Mouse (Mus musculus) adrenal gland, adult (tissue): ENCODE measurements around the gene Tnfrsf1b.
A peak's percentile ranks its signal among the peaks of the same experiment; 100 is the strongest.

Source experiments
- DNase-seq, 2 experiments: peaks; one replicate each; pipeline ENCODE4 v3.0.0; 2022 to 2023; ENCODE audit warnings: low spot score in 1 of 2; ENCODE audit not compliant: inconsistent age in 2 of 2

The Tnfrsf1b gene

DNA sequence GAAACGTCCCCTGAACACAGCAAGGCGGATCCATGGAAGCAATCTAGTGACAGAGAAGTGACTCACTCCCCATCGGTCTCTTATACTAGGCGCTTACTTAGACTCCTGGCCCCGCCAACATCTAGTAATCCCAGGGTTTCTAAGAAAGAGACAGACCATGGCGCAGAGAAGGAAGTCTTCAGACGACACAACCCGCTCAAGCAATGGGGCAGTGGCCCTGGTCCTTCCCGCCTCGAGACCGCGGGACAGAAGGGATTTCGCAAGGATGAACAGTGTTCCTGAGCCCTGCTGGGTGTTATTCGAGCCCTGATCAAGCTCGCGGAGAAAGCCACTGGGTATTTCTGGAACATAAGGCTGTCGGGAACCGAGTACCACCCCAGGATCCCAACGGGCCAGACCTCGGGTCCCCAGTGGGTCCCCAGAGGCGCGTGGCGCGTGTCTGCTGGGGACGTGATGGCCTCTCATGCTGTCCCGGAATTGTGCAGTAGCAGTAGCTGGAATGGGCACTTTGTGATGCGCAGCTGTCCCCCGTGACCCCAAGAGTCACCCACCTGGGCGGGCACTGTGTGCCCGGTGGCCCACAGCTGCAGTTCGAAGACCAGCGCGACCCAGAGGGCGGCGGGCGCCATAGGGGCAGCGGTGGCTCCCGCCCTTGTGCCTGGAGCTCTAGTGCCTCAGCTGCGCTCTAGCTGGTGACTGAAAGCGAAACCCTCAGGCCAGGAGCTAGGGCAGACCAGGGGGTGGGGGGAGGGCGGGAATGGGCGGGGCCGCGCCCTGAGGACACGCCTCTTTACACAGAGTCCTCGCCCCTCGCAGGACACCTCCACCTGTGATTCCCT lies at the start of gene Tnfrsf1b:
Gene Tnfrsf1b, minus strand, starts transcription at position 698 of the 839 bp plus-strand sequence.
- peak; percentile 73 to 86 for DNase-seq

DNA sequence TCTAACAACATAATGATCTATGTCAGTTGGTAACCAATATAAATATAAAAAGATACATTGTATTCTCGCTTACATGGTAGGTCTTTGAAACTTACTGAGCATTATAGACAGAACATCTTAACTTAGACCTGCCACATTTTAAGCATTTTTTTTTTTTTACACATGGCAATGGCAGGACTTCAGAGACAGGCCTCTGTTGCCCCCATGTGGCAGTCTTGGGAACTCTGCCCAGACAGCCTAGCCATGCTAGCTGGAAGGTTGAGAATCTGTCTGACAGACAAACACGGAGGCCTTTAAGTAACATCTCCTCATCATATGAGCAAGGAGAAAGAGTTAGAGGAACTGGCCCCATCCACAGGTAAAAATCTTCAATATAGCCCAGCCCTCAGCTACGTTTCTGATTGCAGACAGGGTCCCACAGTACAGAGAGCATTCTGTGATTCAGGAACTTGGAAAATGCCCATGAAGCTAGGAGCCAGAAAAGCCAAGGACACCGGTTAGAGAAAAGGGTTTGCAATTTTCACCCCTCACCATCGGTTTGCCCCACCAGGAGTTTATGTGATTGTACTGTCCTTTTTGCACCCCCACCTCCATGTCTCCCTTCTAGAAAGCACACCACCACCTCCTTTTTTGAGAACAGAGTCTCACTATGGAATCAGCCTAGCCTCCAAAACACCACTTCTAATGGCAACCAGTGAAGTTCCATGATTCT lies 49.1 kb upstream of the Tnfrsf1b start:
- peak; percentile 76 to 92 for DNase-seq

DNA sequence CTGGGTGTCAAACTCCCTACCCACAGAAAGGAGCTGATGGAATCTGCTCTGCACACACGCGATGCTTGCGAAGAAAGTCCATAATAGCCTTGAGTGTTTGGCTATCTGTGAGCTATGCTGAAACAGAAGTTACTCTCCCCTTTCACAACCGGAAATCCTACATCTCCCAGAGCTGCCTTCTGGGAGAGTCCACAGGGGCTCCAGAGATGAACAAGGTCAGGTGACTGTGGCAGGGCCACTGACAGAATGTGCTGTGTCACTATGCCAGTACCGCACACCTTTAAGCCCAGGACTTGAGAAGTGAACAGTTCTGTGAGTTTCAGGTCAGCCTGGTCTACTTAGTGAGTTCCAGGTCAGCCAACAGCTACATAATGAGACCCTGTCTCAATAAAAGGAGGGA lies 47.9 kb upstream of the Tnfrsf1b start:
- DNase-seq, result no peak

DNA sequence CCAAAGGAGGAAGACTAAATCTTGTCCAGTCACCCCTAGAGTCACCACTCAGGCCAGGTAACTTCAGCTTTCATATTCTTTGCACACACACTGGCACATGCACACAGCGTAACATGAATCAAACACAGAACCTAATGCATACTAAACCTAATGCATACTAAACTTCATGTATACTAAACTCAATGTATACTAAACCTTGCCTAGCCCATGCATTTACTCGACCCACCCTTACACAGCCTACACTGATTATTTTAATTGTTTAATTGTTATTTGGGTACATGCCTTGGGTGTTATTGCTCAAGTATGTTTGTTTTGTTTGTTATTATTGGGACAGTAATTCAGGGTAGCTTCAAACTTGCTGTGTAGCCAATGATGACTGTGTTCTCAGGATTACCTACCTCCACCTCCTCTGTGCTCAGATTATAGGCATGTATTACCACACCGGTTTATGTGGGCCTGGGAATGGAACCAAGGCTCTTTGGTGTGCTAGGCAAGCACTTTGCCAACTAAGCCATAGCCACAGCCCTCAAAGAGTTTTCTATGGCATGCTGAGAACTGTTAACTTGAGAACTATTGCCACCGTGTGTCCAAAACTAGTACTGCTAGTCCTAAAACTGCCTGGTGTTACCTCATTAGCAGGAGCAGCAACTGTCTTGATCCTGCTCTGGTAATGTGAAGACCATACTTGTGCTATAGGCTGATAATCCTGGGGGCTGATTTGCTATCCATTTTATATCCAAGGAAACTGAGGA lies 39.9 kb upstream of the Tnfrsf1b start:
- DNase-seq, result peak; percentile 64 to 93

DNA sequence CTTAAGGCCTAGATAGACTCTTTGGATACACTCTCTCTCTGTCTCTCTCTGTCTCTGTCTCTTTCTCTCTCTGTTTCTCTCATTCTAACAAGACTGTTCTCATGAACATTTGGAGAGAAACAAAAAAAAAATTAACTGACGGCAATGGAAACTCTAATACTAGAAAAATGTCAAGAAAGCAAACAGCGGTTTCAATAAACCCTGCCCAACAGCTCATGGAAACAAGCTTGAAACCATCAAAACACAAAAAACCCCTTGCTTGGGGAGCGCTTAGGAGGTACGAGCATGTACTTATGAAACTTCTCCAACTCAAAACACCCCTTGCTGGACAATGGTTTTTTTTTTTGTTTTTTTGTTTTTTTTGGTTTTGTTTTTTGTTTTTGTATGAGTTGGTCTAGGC lies 38.0 kb upstream of the Tnfrsf1b start:
- DNase-seq, result no peak

DNA sequence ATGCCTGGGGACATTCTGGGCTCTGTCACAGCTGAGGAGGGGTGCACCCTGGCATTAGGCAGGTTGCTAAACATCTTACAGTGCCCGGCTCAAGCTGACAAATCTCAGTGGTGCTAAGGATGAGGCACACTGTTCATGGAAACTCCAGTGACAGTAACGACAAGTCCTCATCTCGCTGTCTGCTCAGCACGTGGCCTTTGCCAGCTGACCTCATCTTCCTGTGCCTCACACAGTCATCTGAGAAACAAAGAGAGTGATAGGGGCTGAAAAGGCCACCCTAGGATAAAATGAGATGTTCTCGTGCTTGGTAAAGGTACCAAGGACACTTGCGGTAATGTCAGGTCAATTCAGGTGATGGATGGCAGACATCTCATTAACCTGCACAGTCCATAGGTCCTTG lies 36.8 kb upstream of the Tnfrsf1b start:
- DNase-seq, result peak; percentile 62 to 73

DNA sequence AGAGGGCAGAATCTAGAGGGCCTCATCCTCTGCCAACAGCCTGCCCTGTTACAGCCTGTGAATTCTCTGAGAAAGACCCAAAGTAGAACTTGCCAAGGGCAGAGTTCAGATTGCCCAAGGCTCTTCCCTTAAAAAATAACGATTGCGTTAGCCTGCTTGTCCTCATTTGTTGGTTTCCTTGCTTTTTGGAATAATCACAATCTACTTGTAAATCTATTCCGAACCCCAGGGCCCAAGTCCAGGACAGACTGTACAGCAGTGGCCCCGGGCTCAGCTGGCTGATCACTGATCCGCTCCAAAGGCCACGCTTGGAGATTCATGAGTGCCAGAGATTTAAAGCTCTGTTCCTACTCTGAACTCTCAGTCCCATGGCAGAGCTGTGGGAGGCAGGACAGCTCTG lies 34.3 kb upstream of the Tnfrsf1b start:
- peak; percentile 82 to 86 for DNase-seq

DNA sequence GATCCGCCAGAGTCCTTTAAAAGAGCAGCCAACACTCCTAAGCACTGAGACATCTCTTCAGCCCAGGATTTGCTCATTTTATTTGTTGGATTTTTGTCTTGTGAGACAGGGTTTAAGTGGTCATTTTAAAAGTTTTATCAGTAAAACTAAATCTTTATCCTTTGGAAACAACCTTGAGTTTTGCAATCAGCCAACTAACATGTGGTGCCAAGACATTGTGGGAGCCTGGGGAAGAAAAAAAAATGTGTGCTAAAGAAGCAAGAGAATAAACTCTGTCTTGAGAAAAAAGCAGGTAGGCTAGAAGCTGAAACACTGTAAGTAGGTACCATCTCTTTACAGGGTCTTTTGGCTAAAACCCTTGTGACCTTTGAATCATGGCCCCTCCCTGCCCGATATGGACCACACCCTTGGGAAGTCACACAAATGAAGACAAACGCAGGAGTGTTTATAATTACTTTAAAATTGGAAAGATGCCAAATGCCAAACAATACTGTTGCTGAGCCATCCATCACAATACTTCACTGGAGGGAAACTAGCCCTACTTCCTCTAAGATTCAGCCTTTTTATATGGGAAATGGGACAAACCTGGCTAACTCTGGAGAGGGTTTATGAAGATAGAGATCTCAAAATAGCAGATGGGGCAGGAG lies 32.2 kb upstream of the Tnfrsf1b start:
- peak in 1 of 2 experiments; percentile 77 for DNase-seq

DNA sequence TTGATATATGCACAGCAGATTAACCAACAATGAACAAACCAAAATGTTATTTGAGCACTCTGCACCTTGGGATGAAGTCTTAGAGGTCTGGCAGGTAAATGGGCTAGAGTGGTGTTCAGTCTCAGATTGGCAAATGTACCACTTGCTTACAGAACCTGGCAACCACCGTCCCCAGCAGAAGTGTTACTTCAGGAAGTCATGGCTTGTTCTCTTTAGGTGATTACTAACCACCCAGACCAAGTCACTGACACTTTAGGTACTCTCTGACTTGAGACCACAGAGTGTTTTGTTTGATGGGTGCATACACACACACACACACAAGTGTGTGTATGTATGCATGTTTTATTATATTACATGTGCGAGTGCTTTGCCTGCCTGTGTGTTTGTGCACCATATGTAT lies 31.6 kb upstream of the Tnfrsf1b start:
- peak in 1 of 2 experiments; percentile 58 for DNase-seq

DNA sequence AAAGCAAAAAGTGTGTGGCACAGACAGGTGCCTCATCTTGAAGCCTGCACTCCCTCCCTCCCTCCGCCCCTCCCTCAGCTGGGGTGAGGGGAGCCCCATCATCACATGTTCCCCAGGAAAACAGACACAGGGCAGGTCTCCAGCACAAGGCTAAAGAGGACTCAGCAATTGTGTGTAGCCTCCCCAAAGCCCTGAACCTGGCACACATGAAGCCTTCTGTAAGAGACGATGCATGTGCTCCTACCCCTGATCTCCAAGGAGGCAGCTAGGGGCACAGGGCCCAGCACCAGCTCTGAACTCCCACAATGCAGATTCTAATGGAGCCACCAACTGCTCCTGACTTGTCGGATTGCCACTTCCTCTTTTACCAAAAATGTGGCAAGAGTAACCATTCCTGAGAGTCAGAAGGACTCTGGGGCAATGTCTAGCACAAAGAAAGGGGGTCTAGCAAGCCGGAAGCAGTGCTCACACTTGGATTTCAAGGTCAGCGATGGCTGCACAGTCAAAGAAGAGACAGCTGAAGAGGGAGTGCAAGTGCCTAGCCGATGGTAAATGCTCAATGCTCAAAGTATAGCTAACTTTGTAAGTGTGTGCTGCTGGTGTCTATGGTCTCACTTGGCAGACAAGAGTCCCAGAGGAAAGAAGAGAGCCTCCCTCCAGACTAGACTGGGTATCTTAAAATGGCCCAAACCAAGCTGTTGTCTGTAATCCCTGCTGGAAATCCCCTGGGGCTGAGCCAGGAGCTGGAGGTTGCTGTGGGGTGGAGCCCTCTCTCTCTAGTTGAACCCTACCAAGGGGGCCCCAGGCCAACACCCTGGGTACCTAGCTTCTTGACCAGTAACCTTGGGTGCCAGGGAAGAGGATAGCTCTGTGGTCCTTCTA lies 29.9 kb upstream of the Tnfrsf1b start:
- no peak for DNase-seq

DNA sequence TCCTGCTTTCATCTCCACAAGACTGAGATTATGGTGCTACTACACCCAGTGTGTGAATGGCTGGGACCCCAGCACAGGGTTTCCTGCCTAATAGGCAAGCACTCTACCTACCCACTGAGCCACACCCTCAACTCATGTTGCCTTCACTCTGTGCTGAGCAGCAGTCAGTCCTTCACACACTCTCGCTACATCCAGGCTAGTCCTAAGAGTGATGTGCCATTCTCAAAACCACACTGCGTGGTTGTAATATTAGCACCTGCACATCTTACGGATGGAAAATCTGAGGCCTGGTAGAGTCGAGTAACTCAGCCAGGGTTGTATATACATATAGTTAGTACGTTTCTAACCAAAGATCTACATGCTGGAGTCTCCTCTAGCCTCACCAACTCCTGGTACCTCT lies 28.2 kb upstream of the Tnfrsf1b start:
- no peak for DNase-seq

DNA sequence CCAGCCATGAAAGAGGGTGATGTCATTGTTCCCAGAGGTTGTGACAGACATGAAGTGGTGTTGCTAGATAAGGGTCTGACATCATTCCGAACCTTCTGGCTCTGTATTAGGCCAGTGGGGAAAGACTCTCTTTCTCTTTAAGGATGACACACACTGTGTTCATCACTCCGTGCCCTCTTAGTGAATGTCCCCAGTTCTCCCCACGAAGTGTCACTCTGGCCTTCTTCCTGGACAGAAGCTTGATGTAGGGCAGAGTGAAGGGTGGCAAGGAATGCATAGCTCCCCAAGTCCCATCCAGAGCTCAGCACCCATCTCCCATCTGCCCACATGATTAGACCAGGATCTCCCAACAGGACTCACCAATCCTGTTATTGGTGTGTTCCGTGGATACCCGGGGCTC lies 27.3 kb upstream of the Tnfrsf1b start:
- peak; percentile 51 to 73 for DNase-seq

DNA sequence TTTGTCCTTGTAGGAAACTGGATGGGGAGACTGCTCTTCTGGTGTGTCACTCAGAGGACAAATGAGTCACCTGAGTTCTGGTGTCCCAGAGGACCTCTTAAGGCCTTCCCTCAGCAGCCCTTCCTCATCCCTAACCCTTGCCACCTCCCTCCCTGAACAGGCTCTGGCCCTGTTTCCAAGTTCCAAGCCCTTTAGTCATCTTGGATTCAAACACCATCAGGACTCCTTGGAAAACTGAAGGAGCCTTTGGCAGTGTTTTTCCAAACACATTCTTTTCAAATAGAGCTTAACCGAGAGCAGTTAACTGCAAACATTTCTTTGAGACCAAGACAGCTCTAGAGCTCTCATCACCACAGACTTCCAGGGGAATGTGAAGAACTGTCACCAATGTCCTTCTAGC lies 26.1 kb upstream of the Tnfrsf1b start:
- DNase-seq, result peak; percentile 50 to 73

DNA sequence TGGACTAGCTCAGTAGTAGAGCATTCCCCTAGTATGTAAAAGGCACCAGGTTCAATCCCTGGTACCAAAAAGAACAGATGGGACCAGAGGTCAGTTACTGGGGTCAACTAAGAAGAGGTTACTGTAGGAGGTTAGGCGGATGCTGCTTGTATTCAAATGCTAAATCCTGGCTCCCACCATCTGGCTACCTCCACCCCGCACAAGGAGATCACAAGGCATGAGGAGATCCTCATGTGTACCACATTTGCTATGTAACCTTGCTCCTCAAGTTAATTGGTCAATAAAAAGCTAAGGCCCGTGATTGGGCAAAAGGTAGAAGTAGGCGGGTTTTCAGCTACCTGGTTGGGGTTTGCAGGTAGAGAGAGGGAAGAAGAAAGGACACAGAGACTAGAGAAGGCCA lies 25.0 kb upstream of the Tnfrsf1b start:
- no peak for DNase-seq

DNA sequence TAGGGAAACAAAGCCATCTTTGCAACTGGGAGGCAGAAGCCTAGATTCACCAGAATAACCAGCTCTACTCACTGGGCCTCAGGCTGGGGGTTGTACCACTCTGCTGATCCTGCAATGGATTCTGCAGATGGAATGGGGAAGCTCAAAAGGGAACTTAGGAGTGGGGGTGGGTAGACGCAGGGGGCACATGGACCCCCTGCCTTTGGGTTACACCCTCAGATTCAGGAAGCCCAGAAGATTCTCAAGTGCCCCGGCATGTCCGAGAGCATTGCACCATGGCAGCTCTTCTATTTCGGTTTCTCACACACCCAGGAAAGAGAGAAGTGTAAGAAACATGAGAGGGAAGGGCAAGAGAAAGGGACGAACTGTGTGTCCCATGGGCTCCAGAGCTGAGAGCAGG lies 23.5 kb upstream of the Tnfrsf1b start:
- DNase-seq, result no peak

DNA sequence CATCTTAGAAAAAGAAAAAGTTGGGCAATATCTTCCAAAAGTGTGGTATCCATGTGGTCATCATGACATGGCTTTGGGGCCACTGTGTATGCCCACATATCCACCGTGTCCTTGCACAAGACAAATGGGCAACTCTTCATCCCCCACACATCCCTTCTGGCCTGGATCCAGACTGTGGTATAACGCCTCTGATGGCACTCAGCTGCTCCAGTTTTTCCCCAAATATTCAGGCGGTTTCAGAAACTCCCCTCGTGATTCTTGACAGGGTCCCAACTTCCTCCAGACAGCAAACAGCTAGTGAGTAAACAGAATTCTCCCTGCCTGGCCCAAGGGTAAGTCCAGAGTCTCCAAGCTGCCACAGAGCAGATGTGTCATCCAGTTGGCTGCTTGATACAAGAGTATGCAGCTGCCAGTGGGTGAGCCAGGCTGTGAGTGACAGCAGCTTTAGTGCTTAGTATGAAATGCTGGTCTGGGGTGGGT lies 21.0 kb upstream of the Tnfrsf1b start:
- peak; percentile 53 to 81 for DNase-seq

DNA sequence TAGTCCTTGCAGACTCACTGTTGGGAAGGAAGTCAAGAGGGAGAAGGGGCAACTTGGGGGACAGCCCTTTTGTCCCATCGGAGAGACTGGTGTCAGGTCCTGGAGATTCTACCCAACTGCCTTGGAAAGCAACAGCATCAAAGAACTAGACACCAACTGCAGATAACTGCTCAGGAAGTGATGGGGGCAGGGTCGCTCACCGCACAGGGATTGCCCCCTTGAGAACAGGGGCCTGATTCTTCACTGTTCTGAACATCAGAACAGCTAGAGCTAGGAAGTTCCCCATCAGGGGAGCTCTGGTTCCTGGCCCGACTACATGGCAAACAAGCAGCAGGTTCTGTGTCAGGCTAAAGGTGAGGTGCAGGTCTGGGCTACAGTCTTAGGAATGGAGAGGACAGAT lies 19.8 kb upstream of the Tnfrsf1b start:
- DNase-seq, result no peak

DNA sequence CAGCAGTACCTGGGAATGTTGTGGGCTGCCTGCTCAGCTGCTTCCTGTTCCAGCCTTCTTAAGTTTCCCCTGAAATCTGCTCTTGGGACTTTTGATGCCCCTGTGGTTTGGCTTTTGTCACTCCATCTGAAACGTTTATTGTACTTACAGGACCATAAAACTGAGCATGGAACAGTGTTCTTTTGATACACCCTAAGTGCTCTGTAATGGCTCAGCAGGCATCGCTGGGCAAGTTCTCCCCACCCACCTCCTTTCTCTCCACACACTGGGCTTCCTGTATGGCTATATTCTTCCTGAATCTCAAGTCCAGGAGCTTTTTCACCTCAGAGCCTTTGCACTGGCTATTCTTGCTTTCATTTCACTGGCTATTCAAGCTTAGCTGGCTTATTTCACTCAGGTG lies 18.1 kb upstream of the Tnfrsf1b start:
- DNase-seq, result no peak

DNA sequence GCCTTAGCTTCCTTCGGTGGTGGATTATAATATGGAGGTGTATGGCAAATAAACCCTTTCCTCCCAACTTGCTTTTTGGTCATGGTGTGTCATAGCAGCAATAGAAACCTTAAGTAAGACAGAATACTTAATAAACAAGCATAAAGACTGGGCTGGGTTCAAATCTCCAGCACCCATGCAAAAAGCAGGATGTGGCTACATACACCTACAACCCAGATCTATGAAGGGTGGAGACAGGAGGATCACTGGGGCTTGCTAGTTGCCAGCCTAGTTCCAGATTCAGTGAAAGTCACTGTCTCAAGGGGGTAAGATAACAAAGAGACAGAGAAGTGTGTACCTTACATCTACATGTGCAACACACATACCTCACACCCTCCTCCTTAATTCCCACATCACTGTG lies 16.9 kb upstream of the Tnfrsf1b start:
- no peak for DNase-seq

DNA sequence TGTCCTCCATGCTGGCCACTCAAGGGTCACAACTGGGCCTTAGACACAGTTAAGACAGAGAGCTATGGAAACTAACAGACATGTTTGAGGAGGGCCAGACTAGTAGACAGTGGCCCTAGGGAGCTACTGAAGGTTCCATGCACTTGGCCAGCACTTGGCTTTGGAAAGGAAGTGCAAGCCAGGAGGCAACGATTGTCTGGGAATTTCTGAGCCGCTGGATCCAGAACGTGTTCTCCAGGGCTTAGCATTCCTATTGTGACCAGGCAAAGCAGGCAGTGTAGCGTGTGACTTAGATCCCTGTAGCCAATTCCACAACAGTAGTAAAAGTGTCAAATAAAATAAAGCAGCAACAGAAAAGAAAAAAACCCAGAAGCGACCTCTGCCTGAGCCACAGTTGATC lies 14.1 kb upstream of the Tnfrsf1b start:
- DNase-seq, result no peak
